Mouse (Mus musculus) bone marrow, adult 2 months (tissue): ENCODE data around the gene Cox15.

Experiments
- CTCF ChIP-seq: fragments of 200-500 bp; IDR thresholded peaks from 2 replicates; pipeline ENCODE4 v1.5.1; 2011; ENCODE audit warnings: low read length, control low read depth; ENCODE audit not compliant: control insufficient read depth, insufficient read depth
- POLR2A ChIP-seq: fragments of 200-500 bp; IDR thresholded peaks from 2 replicates; pipeline ENCODE4 v1.6.1; 2011; ENCODE audit warnings: low read depth, mild to moderate bottlenecking, control low read depth, low read length, borderline replicate concordance; ENCODE audit not compliant: control insufficient read depth

- no peak for TF ChIP-seq CTCF
- no peak for TF ChIP-seq POLR2A
These were observed 29.2 kb upstream of the Cox15 start, which contains the start of gene Abcc2 for GRCm38 (mm10) chr19:43781980-43782379.
